Mouse (Mus musculus) kidney, adult 2 months (tissue): ENCODE results near the gene Hist1h2ap.
"Not testable (repeated sequence)": the region's sequence is repeated elsewhere in the genome, so short reads cannot be mapped to it uniquely, and the experiment has no call there.

Experiments used
- CTCF ChIP-seq: fragments of 200-500 bp; conservative IDR thresholded peaks from 2 replicates; pipeline ENCODE4 v1.5.1; 2011; ENCODE audit warnings: low read depth, mild to moderate bottlenecking, control low read depth, low read length, moderate library complexity, mixed read lengths; ENCODE audit not compliant: insufficient read depth, insufficient read length
- POLR2A ChIP-seq: fragments of 200-500 bp; IDR thresholded peaks from one replicate; pipeline ENCODE4 v1.6.1; 2011; ENCODE audit warnings: low read depth, low read length, control low read depth

DNA sequence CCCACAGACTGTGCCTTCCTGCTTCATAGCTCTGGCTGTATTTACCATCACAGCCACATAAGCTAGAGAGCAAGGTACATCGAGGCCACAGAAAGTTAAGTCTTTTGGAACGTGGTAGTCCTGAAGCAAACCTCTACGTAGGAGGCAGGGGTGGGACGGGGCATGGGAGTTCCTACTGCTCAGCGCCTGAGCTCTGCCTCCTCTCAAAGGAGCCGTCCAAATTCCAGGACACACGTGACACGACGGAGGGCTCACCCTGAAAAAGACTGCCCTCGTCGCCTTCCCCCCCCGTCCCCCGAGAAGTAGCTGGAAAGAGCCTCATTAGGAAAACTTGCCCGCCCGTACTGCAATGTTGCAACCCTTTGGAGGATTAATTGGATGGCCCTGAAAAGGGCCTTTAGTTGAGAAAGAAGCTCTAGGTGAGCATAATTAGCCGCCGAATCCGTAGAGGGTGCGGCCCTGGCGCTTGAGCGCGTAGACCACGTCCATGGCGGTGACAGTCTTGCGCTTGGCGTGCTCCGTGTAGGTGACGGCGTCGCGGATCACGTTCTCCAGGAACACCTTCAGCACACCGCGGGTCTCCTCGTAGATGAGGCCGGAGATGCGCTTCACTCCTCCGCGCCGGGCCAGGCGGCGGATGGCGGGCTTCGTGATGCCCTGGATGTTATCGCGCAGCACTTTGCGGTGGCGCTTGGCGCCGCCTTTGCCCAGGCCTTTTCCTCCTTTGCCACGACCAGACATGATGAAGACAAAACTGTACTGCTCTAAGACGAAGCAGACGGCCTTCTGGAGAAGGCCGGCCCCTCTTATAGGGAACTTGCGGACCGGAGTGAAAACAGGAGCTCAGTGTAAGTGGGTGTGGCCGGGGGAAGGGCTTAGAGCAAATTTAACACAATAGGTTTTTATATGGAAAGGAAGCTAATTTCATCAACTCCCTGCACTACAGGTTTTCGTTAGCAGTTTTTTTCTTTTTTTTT lies 1.6 kb downstream of the Hist1h2ap start, which contains the start of gene Hist1h4n:
- TF ChIP-seq POLR2A, CTCF: not testable (repeated sequence)
